Mouse (Mus musculus): ENCODE results near the gene Cpeb3. TPM values are rescaled to one million over a fixed set of nuclear protein-coding genes. Genes with fewer than 3 reads are reported as not detected.
A peak's percentile ranks its signal among the peaks of the same experiment; 100 is the strongest.
"Not testable (repeated sequence)": the region's sequence is repeated elsewhere in the genome, so short reads cannot be mapped to it uniquely, and the experiment has no call there.

The Cpeb3 gene
- total RNA-seq, 2 experiments from 2014 or later = 59.6 to 61.8 TPM

DNA sequence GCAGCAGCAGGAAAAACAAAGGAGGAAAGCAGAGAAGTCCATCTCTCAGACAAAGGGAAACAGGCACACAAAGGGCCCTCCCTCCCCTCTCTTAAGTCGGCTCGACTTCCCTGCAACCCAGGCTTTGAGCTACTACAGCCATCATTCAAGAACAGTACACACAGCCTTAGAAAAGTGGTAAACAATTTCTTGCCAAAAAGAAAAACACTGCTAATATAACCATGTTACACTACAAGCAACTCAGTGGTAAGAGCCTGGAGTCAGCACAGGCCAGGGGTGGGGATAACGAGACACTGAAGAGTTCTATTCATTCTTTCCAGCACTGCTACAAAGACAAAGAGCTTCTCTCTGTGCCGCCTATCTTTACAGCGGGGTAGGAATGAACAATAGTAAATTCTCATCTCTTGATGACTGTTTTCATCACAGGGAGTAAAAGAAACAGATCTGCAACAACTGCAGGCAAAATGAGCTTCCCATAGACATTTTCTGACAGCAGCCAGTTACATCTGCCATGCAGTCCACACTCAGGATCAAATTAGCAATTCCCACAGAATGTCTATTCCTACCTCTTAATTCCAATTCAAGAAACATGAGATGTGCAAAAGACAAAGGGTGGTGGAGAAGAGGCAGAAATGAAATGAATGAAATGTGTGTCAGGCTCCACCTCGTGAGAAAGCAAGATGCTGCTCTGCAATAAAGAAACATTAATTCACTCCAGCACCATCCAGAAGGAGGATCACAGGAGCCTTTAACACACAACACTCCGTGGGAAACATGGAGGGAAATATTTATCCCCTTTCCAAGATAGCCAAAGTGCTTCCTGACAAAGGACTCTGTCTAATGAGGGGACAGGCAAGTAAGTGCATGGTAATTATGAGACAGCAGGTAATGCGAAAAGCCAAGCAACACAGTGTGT, 118.0 kb downstream of the Cpeb3 start:
- no peak for DNase-seq (ENCODE audit: low spot score in 2 of 2)

DNA sequence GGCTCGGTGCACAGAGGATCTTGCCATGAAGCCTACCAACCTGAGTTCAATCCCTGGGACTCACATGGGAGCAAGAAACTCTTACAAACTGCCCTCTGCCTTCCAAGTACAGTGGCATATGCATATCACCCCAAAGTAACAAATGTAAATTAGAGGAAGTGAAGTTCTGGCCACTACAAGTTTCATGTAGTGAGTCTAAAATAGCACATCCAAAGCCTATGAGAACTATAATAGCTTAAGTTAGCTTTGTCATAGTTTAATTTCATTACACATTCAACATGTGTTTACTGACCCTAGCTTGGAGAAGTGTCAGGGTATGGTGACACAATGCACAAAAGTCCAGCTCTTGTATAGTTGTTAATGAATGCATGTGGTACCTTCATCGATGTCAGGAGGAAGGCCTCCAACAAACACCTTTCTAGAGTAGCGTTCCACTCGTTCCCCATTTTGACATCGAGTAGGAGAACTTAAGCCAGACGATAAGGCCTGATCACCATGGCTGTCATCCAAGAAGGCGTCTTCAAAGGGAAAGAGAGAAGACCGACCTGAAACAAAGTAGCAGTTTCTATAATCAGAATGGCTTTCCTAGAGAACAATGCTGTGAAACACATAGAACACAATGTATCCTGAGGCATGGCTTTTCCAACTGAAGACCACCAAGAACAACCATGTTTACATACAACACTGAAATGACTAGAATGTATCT, 120.2 kb downstream of the Cpeb3 start:
- DNase-seq (ENCODE audit: low spot score in 2 of 2) = no peak

DNA sequence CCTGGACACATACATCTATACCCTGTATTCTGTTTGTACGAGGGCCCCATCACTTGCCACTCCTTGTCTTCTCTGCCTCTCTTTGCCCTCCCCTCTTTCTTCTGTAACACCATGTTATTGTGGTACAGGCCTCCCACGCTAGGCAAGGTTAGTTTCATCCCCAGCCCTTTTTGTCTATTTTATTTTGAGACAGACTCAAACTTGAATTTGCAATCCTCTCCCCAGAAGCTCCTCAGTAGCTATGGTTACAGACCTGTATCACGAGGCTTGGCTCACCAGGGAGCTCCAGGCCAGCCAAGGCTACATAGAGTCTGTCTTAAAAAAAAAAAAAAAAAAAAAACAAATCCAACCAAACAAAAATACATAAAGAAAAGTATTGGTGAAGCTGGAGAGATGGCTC, 123.9 kb downstream of the Cpeb3 start:
- DNase-seq (ENCODE audit: low spot score in 2 of 2) = no peak

- no peak for DNase-seq (ENCODE audit: low spot score in 2 of 2)
These were observed 126.9 kb downstream of the Cpeb3 start for GRCm38 (mm10) chr19:37081467-37081866.

DNA sequence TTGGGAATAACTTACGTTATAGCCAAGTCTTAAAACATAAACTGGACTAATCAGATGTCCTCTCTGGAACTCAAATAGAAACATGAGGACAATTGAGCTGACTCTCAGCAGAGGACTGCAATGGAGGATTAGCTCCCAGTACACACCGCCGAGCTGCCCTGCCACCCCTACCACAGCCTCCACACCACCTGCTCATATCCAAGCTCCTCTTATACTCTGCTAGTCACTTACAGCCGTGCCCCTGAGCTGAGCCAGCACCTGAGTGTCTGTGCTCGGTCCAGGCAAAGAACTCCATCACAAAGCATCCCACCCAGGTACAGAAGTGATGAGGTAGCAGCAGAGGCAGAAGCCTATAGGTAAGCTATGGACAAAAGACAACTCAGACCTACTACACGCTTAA, 129.2 kb downstream of the Cpeb3 start:
- DNase-seq (ENCODE audit: low spot score in 2 of 2) = no peak

GRCm38 (mm10) chr19:37078571-37078970, 129.8 kb downstream of the Cpeb3 start:
- no peak for DNase-seq (ENCODE audit: low spot score in 2 of 2)

DNA sequence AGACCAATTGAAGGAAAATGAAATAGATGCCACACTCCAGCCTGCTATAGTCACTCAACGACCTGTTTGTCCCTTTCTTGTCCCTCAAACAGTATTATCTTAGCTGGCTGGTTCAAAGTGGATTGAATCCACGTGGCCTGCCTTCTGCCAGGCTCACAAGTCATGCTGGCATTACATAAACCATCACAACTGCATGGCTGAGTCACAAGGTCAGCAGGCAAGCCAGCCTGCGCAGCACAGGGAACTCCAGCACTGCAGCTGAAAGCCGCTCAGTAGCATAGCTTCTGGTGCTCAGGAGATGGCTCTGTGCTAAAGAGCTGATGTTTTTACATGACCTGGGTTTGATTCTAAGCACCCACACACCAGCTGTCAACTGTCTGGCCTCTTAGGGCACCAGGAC, 130.3 kb downstream of the Cpeb3 start:
- no peak for DNase-seq (ENCODE audit: low spot score in 2 of 2)

DNA sequence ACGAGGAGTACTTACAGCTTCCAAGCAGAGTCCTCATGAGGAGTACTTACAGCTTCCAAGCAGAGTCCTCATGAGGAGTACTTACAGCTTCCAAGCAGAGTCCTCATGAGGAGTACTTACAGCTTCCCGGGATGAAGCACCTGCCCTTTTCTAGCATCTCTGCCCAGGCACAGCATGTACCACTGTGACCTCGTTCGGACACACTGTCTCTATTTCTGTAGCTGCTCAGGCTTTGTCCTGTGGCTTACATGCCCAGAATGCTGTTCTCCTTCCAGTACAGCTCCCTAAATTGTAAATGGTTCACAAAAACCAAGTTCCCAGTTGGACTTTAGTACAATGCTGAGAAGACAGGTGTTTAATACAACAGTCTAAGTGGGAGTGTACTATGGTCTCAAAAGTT, 131.1 kb downstream of the Cpeb3 start:
- DNase-seq (ENCODE audit: low spot score in 2 of 2) = not testable (repeated sequence)

DNA sequence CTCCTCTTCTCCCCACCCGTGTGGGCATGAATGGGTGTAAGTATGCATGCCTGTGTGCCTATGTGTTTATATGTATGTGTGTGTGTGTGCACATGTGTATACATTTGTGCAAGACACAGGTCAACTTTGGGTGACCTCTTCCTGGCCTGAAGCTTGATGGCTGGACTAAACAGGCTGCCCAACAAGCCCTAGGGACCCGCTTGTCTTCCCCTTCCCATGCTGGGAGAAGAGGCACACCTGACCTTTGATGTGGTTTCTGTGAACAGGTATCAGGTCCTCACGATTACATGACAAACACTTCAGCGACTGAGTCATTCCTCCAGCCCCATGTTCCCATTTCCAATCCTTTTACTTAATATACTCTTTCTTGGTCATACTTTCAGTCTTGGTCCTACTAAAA, 131.8 kb downstream of the Cpeb3 start:
- DNase-seq (ENCODE audit: low spot score in 2 of 2) = no peak

DNA sequence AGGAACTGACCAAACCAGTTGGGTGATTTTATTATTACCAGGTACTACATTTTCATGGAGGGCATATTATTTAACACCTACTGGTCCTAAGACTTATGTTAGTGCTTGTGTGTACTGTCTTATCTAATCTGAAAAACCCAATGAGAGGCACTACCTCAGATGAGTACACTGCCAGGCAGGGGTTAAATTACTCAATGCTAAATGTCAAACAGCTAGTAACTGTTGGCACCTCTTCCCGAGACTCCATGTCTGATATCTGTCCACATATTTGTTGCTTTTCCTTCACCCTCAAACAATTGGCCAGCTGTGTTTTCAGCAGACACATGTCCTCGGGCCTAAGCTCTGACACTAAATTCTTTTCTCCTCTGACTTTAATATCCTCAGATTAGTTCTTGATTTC, 132.3 kb downstream of the Cpeb3 start:
- DNase-seq (ENCODE audit: low spot score in 2 of 2) = no peak

DNA sequence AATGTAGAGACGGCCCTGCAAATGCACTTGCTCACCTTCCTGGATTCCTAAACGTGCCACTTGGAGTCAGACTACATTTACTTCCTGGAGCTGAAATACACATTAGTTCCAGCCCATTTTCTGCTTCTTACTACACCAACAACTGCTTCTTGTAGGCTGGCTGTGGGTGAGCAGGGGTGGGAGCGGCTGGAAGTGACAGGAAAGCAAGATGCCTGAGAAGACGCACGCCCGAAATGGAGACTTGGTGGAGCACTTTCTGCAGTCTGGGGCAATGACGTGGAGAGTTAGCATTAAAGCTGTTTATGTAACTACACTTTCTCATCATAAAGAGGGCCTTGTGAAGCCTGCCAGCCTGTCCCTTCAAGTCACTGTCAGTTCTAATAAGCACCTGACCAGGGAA, 132.7 kb downstream of the Cpeb3 start:
- no peak for DNase-seq (ENCODE audit: low spot score in 2 of 2)

DNA sequence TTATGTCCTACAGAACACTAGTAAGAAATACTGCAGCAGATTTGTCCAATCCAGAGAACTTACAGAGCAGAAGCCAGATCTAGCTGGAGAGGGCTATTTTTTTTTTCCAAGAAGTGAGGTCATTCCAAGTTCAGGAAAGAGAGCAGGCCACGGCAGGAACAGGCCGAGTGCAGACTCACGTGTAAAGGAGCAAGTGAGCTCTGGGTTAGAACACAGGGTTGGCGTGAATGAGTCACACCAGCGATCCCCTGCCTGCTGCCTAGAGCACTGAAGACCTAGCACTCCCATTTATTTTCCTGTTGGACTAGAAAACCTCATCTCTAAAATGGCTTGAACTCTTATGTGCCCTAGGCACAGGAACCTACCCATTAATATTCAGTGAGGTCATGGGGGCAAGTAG, 133.7 kb downstream of the Cpeb3 start:
- no peak for DNase-seq (ENCODE audit: low spot score in 2 of 2)

DNA sequence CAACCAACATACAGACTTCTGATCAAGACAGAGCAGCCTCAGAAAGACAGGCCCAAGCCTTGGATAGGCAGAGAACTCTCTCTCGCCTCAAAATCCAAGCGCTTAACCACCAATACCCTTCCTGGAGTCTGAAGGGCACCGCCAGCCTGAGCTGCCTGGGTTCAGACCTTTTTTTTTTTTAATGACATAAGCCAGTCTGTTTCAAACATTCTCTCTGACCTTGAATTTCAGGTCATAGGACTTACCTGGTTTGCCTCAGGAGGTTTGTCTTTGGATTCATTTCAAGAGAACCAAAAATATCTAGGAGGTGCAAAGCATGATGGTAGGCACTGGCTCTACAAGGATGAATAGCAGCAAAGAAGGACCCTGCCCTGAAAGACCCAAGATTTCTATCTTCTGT, 134.1 kb downstream of the Cpeb3 start:
- no peak for DNase-seq (ENCODE audit: low spot score in 2 of 2)

- no peak for DNase-seq (ENCODE audit: low spot score in 2 of 2)
These were observed 135.4 kb downstream of the Cpeb3 start for GRCm38 (mm10) chr19:37072871-37073629.

GRCm38 (mm10) chr19:37069243-37069642, 139.2 kb downstream of the Cpeb3 start:
- DNase-seq (ENCODE audit: low spot score in 2 of 2) = no peak

GRCm38 (mm10) chr19:37060078-37060477, 148.3 kb downstream of the Cpeb3 start:
- no peak for DNase-seq (ENCODE audit: low spot score in 2 of 2)

GRCm38 (mm10) chr19:37059623-37060022, 148.8 kb downstream of the Cpeb3 start:
- no peak for DNase-seq (ENCODE audit: low spot score in 2 of 2)

DNA sequence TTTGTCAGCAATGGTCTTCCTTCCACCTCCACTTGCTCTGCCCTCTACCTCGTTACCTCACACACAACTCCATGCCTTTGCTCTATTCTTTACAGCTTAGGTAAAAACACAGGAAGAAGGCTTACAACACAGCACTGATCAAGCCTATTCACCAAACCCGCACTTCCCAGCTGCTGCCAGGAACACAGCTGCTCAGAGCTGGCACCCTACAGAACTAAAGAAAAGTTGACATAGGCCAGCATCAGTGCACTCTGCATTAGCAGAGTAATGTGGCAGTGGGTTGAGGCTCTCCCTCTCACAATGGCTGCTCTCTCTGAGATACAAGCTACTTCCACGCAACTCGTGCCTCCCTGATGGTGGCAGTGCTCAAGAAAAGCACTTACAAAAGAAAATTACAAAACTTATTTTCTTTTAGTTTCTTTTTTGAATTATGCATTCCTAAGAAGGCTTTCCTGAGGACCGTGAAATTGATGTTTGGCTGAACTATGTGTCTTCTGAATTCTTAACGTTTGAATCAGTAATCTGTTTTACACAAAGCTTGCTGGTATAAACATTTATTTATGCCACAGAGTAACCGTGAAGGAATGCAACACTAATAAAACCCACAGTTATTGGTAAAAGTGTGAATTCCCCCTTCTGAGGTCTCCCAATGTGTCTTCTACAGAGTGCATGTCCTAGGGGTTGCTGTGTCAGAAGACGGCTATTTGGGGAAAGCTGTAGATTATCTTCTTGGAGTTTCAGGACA, 151.1 kb downstream of the Cpeb3 start:
- no peak for DNase-seq (ENCODE audit: low spot score in 2 of 2)

DNA sequence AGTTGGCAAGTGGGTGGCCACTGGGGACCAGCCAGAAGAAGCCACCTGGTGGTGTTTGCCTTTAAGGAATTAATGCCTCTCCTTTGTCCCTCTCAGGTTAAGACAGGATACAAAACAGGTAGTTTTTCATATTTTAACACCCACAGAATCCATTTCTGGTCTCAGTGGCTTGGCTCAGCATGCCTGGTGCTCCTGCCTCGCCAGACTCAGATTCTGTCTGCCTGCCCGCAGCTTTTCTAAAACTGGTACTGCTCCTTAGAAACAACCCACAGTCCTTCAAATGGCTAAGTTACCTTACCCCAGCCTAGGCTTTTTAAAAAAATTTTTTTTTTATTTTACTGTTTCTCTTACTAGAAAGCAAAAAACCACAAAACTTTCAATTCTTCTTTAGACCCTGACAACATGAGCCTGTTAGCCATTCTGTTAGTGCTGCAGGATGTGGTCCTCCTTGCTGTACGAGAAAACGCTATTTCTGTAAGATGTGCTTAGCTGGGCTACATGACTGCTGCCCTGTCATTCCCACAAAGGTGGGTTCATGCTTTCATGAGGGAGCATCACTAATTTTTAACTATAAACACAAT, 152.3 kb downstream of the Cpeb3 start:
- DNase-seq (ENCODE audit: low spot score in 2 of 2) = no peak

GRCm38 (mm10) chr19:37050643-37051345, 157.6 kb downstream of the Cpeb3 start:
- peak in 1 of 2 experiments; percentile 60 for DNase-seq (ENCODE audit: low spot score in 2 of 2)
